Mouse (Mus musculus) liver, embryonic 14.5 days (tissue): ENCODE measurements around the gene Flnb.

Source experiments
- CTCF ChIP-seq: IDR thresholded peaks from 2 replicates; pipeline ENCODE4 v1.5.1; 2016; ENCODE audit warnings: antibody characterized with exemption, low read depth, control low read depth
- EP300 ChIP-seq: IDR thresholded peaks from 2 replicates; pipeline ENCODE4 v1.6.1; 2016; ENCODE audit warnings: antibody characterized with exemption, low read depth

DNA sequence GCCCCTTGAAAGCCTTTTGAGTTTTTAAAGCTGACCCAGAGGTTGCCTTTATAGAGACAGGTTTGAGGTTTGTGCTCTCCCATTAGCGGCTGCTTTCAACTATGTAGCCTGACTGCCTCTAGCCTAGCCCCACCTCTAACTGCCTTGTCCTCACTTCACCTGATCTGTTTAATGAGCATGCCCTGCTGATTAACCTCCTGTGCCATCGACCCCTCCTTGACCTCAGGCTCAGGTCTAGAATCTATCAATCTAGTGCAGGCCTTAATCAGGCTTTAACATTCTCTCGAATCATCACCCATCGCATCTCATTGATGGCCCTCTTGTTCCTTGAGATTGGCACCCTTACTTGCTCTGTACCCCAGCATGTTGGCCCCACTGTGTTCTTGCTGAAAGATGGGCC lies 96.7 kb downstream of the Flnb start:
- TF ChIP-seq CTCF = no peak
- TF ChIP-seq EP300 = no peak
